Mouse (Mus musculus) neural tube, embryonic 11.5 days (tissue): ENCODE results near the gene Tnfrsf25. TPM values are rescaled to one million over a fixed set of nuclear protein-coding genes. Genes with fewer than 3 reads are reported as not detected.

Source experiments
- ATAC-seq: fragments of 200-750 bp; cut with Nextera tagmentation; 2 replicates; pipeline ENCODE4 v1.8.0; 2017; ENCODE audit warnings: moderate number of reproducible peaks, mild to moderate bottlenecking, moderate TSS enrichment, moderate library complexity; ENCODE audit not compliant: insufficient read depth, low FRiP score, low TSS enrichment
- DNase-seq: peaks from one replicate; pipeline ENCODE4 v3.0.0-alpha.2; 2015; ENCODE audit warnings: low spot score
- H3K27ac ChIP-seq: fragments of 300-500 bp; sonication (generic); 2 replicates; pipeline ENCODE4 v1.5.1; 2014; ENCODE audit warnings: low read depth, mild to moderate bottlenecking, low read length
- H3K27me3 ChIP-seq: fragments of 300-500 bp; sonication (generic); 2 replicates; pipeline ENCODE4 v1.6.1; 2014; ENCODE audit warnings: mild to moderate bottlenecking, low read length, mixed read lengths; ENCODE audit not compliant: control insufficient read depth, insufficient read depth
- H3K36me3 ChIP-seq: fragments of 300-500 bp; sonication (generic); 2 replicates; pipeline ENCODE4 v1.6.1; 2014; ENCODE audit warnings: mild to moderate bottlenecking, low read length, moderate library complexity, mixed read lengths; ENCODE audit not compliant: control insufficient read depth, insufficient read depth
- H3K4me1 ChIP-seq: fragments of 300-500 bp; sonication (generic); 2 replicates; pipeline ENCODE4 v1.6.1; 2014; ENCODE audit warnings: low read length, mixed read lengths; ENCODE audit not compliant: control insufficient read depth, insufficient read depth
- H3K4me2 ChIP-seq: fragments of 300-500 bp; sonication (generic); 2 replicates; pipeline ENCODE4 v1.6.1; 2014; ENCODE audit warnings: low read depth, mild to moderate bottlenecking, moderate library complexity
- H3K4me3 ChIP-seq: fragments of 300-500 bp; sonication (generic); 2 replicates; pipeline ENCODE4 v1.5.1; 2014; ENCODE audit warnings: low read depth, low read length
- H3K9ac ChIP-seq: fragments of 300-500 bp; sonication (generic); 2 replicates; pipeline ENCODE4 v1.6.1; 2014; ENCODE audit warnings: mild to moderate bottlenecking, low read length
- H3K9me3 ChIP-seq: fragments of 300-500 bp; sonication (generic); 2 replicates; pipeline ENCODE4 v1.6.1; 2016; ENCODE audit warnings: low read length; ENCODE audit not compliant: control insufficient read depth
- WGBS: fragments of 180-500 bp; shearing (Covaris S2); extraction: QIAGEN DNeasy Blood & Tissue Kit; methylation state at CpG from one replicate; pipeline ENCODE4 v1.1.7; 2014; 5-methylcytosine and 5-hydroxymethylcytosine counted together
- polyA plus RNA-seq: library from polyadenylated mRNA; unstranded; fragments of >200 nt; fragmentation: Nextera tagmentation; extraction: Ambion mirVana; gene quantifications from 2 replicates; pipeline ENCODE4 v1.2.1, GENCODE M21; 2014

Tnfrsf25 gene
- polyA plus RNA-seq, 1 experiment from 2014 or later, result 0.42 TPM

DNA sequence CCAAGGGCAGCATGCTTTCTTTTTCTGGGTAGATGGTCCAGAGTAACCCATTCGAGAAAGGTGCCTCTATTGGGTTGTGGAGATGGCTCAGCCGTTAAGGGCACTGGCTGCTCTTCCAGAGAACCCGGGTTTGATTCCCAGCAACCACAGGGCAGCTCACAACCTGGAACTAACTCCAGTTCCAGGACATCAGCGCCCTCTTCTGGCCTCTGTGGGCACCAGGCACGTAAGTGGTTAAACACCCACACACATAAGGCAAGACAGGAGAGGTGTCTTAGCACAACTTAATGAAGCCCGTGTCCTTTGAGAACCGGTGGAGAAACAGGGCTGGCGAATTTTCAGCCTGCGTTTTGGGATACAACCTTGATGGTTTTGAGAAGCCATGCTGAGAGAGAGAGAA is 41.2 kb upstream of the Tnfrsf25 start:
- DNase-seq (no peak), ATAC-seq (no peak)
- H3K4me2 ChIP-seq, result no peak overlapping the region
- H3K4me3 ChIP-seq, result no peak overlapping the region
- no peaks in the 10 kb centered on the region for H3K9me3 ChIP-seq
- no peaks in the 10 kb centered on the region for H3K36me3 ChIP-seq
- H3K9ac ChIP-seq, result no peak overlapping the region
- H3K27me3 ChIP-seq, result no peaks in the 10 kb centered on the region
- peaks cover 4% of the 10 kb centered on the region; the same call in 1 of the 2 replicates for H3K4me1 ChIP-seq
- WGBS, result 80% methylated on average over 9 of the region's 9 CpGs
- H3K27ac ChIP-seq, result no peak overlapping the region

DNA sequence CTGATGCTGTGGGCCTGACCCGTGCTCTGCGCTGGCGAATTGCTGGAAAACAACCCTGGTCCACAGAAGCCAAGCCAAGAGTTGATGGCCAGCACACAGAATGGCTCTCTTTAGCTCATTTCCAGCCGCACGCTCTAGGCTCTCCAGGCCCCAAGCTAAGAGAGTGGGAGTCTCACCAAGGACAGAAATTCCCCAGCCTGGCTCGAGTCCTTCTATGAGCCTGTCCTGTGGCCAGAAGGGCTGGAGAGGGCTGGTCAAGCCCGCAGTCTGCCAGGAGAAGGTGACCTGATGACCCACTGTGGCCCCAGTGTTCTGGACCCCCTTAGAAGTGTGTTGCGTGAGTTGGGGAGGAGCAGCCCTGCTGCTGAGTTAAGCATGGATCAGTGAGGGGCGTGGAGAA is 38.5 kb upstream of the Tnfrsf25 start:
- WGBS, result 81% methylated on average over 9 of the region's 9 CpGs
- no peak overlapping the region for H3K4me2 ChIP-seq

DNA sequence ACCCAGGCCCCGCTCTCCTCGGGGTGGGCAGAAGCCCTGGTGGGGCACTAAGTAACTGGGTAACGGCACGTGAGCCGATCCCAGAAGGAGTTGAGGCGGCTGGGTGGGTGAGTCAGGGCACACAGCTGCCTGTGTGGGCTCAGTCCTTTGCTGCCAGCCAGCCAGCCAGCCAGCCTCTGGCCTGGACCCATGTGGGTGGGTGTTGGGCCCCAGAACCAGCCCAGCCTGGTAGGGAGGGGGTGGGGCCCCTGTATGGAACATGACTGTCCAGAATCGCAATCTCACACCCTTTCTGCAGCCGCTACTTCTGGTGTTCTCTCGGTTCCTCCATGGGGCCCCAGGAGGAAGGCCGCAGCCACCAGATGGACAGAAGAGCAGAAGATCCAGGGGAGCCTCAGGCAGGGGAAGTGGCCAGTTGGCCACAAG is 37.6 kb upstream of the Tnfrsf25 start:
- Histone ChIP-seq H3K4me1 (no peaks in the 10 kb centered on the region), H3K27me3 (no peaks in the 10 kb centered on the region), H3K9ac (no peak overlapping the region), H3K36me3 (no peaks in the 10 kb centered on the region), H3K27ac (no peak overlapping the region), H3K4me2 (no peak overlapping the region), H3K9me3 (no peaks in the 10 kb centered on the region), H3K4me3 (no peak overlapping the region)
- ATAC-seq (no peak), DNase-seq (no peak)
- 92% methylated on average over 10 of the region's 10 CpGs for WGBS

More for the DNA sequence above, 38.5 kb upstream of the Tnfrsf25 start:
- Histone ChIP-seq H3K36me3 (no peaks in the 10 kb centered on the region), H3K9ac (no peak overlapping the region), H3K4me3 (no peak overlapping the region), H3K27me3 (no peaks in the 10 kb centered on the region), H3K9me3 (no peaks in the 10 kb centered on the region), H3K4me1 (peaks cover 4% of the 10 kb centered on the region; the same call in 1 of the 2 replicates), H3K27ac (no peak overlapping the region)
- DNase-seq (no peak), ATAC-seq (no peak)

DNA sequence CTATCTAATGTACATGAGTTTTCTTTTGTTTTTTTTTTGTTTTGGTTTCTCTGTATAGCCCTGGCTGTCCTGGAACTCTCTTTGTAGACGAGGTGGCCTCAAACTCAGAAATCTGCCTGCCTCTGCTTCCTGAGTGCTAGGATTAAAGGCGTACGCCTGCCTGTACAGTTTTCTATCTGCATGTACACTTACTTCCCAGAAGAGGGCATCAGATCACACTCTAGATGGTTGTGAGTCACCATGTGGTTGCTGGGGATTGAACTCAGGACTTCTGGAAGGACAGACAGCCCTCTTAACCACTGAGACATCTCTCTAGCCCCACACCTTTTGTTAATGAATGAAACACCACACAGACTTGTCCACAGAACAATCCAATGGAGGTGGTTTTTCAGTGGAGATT is 36.5 kb upstream of the Tnfrsf25 start:
- DNase-seq (no peak), ATAC-seq (no peak)
- no peak overlapping the region for H3K27ac ChIP-seq
- no peaks in the 10 kb centered on the region for H3K27me3 ChIP-seq
- no peak overlapping the region for H3K4me2 ChIP-seq
- no peaks in the 10 kb centered on the region for H3K4me1 ChIP-seq
- H3K9me3 ChIP-seq, result no peaks in the 10 kb centered on the region
- H3K36me3 ChIP-seq, result no peaks in the 10 kb centered on the region
- H3K9ac ChIP-seq, result no peak overlapping the region
- H3K4me3 ChIP-seq, result no peak overlapping the region
- 88% methylated on average over 3 of the region's 3 CpGs for WGBS

DNA sequence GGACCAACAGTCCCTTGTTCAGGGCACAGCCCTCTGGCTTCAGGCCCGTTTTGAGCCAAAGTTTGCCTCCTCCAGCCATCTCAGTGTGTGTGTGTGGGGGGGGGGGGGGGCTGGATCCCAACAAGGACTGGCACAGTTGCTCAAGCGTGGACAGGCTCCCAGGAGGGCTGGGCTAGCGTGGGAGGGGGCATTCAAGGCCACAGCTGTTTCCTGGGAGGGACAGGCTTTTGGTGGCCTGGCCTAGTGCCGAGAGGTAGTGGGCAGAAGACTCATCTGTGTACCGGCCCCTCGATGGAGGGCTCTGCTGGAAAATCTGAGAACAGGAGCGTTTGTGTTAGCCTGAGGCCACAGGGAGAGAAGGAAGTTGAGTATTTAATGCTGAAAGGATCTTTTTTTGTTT is 35.8 kb upstream of the Tnfrsf25 start:
- H3K27ac ChIP-seq, result no peak overlapping the region
- H3K36me3 ChIP-seq, result no peaks in the 10 kb centered on the region
- ATAC-seq, result no peak
- no peaks in the 10 kb centered on the region for H3K9me3 ChIP-seq
- no peak overlapping the region for H3K4me2 ChIP-seq
- no peak overlapping the region for H3K4me3 ChIP-seq
- H3K4me1 ChIP-seq, result no peaks in the 10 kb centered on the region
- 80% methylated on average over 7 of the region's 7 CpGs for WGBS
- DNase-seq, result no peak
- no peaks in the 10 kb centered on the region for H3K27me3 ChIP-seq
- H3K9ac ChIP-seq, result no peak overlapping the region

DNA sequence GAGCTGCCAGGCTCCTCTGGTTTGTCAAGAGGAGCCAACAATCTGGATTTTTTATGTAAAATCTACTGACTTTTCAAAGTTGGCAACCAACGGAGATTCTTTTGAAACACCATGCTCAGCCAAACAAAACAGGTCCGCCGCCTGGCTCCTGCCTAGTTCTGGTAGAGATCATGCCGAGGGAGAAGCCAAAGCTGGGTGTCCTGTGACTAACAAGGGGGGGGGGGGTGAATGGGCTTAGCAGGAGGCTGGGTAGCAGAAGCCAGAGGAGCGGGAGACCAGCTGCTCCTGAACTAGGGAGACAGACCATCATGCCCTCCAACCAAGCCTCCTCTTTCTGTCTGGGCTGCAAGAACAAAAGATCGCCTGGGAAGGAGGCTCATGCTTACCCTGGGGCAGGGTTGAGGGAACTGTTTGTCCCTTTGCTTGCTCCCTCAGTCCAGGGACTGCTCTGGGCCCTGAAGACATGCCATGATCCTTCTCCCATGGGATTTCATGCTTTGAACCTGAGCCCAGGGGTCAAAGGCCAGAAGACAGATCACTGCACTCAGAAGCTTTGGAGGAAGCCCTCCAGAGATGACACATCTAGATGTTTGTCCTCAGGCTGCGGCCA is 32.0 kb upstream of the Tnfrsf25 start:
- WGBS, result 78% methylated on average over 7 of the region's 7 CpGs
- ATAC-seq, result no peak

DNA sequence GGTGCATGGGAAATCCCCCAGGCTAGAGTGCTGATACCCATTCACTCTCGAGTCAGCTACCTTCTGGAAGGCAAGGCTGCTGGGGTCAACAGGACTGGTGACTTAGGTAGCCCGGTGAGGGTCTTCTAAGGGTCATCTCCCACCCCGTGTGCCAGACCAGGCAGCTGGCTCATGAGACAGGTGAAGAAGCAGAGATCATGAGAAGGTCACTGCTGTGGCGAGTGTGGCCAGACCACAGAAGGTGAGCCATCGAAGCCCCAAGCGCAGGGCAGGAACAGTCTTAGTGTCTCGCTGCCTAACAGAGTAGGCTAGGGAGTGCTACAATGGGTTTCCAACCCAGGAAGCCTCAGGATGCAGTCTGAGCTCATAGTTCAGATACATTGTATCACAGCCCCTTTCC is 31.1 kb upstream of the Tnfrsf25 start:
- Histone ChIP-seq H3K4me1 (peaks cover 14% of the 10 kb centered on the region), H3K27me3 (no peaks in the 10 kb centered on the region), H3K4me2 (no peak overlapping the region), H3K36me3 (no peaks in the 10 kb centered on the region), H3K4me3 (no peak overlapping the region), H3K27ac (no peak overlapping the region), H3K9me3 (no peaks in the 10 kb centered on the region), H3K9ac (no peak overlapping the region)
- DNase-seq (no peak), ATAC-seq (no peak)
- WGBS, result 85% methylated on average over 7 of the region's 7 CpGs

More for the DNA sequence above, 32.0 kb upstream of the Tnfrsf25 start:
- Histone ChIP-seq H3K9me3 (no peaks in the 10 kb centered on the region), H3K4me1 (peaks cover 14% of the 10 kb centered on the region), H3K4me3 (no peak overlapping the region), H3K9ac (no peak overlapping the region), H3K36me3 (no peaks in the 10 kb centered on the region), H3K27ac (no peak overlapping the region), H3K27me3 (no peaks in the 10 kb centered on the region), H3K4me2 (no peak overlapping the region)
- no peak for DNase-seq

DNA sequence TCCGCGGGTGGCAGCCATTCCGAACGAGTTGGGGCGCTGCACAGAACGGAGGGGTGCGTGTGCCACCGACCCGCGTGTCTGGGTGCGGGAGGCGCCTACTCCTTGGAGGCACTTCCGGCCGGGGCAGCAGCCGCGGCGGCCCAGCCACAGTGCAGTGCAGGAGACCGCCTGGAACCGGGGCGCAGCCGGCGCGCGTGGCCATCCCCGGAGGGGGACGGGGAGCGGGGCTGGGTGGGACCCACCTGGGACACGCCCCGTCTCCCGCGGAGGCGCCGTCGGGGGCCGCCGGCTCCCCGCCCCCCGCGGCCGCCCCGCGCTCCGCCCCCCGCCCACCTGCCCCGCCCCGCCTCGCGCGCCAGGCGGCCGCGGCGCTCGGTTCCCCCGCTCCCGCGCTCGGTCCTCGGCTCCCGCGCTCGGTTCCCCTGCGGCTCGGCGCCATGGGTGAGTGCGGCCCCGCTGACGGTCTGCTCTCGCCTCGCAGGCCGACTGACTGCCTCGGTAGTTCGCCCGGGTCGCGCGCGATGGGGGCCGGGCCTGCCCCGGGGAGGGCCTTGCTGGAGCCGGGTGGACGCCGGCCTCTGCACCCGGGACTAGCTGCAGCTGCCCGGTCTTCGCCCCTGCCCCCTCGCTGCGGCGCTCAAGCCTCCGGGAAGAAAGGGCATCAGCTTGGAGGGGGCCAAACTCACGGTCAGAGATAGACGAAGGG is 29.1 kb upstream of the Tnfrsf25 start:
- no peaks in the 10 kb centered on the region for H3K36me3 ChIP-seq
- H3K27me3 ChIP-seq, result no peaks in the 10 kb centered on the region
- H3K9ac ChIP-seq, result peak overlapping the region; percentile 84
- peak overlapping the region; percentile 89 for H3K4me2 ChIP-seq
- DNase-seq (peak; percentile 57), ATAC-seq (peak; percentile 79)
- H3K4me1 ChIP-seq, result peaks cover 14% of the 10 kb centered on the region
- no peak overlapping the region for H3K27ac ChIP-seq
- H3K4me3 ChIP-seq, result peak overlapping the region; percentile 71
- no peaks in the 10 kb centered on the region for H3K9me3 ChIP-seq
- under 1% methylated on average over 54 of the region's 92 CpGs for WGBS
